Mouse (Mus musculus): ENCODE results near the gene Socs7. TPM values are rescaled to one million over a fixed set of nuclear protein-coding genes. Genes with fewer than 3 reads are reported as not detected.

The Socs7 gene
- polyA plus RNA-seq, 1 experiment from 2014 or later, result 3.6 TPM

DNA sequence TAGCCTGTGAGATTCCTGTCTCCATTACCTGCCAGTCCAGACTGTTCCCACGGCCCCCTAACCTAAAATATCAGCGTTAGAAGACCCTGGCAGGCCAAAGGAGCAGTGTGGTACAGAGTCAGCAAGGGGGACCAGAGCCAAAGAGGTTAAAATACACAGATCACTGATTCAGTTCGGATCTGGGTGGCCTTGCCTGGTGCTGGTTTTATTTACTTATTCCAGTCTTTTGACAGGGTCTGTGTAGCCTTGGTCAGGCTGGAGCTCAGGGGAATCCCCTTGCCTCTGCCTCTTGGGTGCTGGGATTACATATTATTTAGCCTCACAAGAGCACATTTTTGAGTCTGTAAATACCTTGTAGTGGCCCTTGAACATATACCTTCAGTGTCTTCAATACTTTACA, 62.5 kb downstream of the Socs7 start:
- Histone ChIP-seq H3K4me1 (peaks cover 49% of the 10 kb centered on the region), H3K4me3 (no peak overlapping the region), H3K9ac (no peak overlapping the region), H3K27ac (no peak overlapping the region; the same call in 1 of the 2 replicates), H3K9me3 (no peaks in the 10 kb centered on the region), H3K27me3 (no peaks in the 10 kb centered on the region), H3K4me2 (no peak overlapping the region), H3K36me3 (no peaks in the 10 kb centered on the region)
- WGBS, result 35% methylated on average over 3 of the region's 3 CpGs
- ATAC-seq (ENCODE audit: borderline replicate concordance, extremely low read depth, low FRiP score, low TSS enrichment), result no peak

- H3K4me1 ChIP-seq, result peaks cover 40% of the 10 kb centered on the region
- no peaks in the 10 kb centered on the region for H3K9me3 ChIP-seq
- peak overlapping the region; percentile 33 for H3K4me3 ChIP-seq
These were observed 65.7 kb downstream of the Socs7 start for GRCm38 (mm10) chr11:97427794-97428725.

DNA sequence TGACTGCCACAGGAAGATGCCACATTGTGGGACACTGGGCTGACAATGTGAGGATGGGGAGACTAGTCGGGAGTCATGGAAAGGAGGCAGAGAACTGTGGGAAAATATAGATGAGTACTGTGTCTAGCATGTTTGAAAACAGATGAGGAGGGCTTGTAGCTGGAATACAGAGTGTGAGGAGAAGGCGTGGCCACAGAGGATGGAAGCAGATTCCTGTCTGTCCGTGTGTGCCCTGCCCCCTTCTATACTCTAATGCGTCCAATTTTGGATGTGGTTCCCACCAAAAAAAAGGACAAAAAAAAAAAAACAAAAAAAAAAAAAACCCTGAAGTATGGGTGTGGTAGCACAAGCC, 66.4 kb downstream of the Socs7 start:
- H3K9me3 ChIP-seq, result no peaks in the 10 kb centered on the region
- peak; percentile 6; the same call in 1 of the 2 replicates for ATAC-seq (ENCODE audit: borderline replicate concordance, extremely low read depth, low FRiP score, low TSS enrichment)
- WGBS, result 23% methylated on average over 4 of the region's 4 CpGs
- H3K36me3 ChIP-seq, result no peaks in the 10 kb centered on the region
- peak overlapping the region; percentile 76 for H3K4me2 ChIP-seq
- peaks cover 43% of the 10 kb centered on the region for H3K4me1 ChIP-seq
- H3K27ac ChIP-seq, result peak overlapping the region; percentile 75
- H3K9ac ChIP-seq, result peak overlapping the region; percentile 6; the same call in 1 of the 2 replicates
- no peaks in the 10 kb centered on the region for H3K27me3 ChIP-seq
- peak overlapping the region; percentile 33 for H3K4me3 ChIP-seq

More at GRCm38 (mm10) chr11:97427794-97428725, 65.7 kb downstream of the Socs7 start:
- peak overlapping the region; percentile 6; the same call in 1 of the 2 replicates for H3K9ac ChIP-seq
- H3K36me3 ChIP-seq, result no peaks in the 10 kb centered on the region
- 1% methylated on average over 32 of the region's 32 CpGs for WGBS
- peak overlapping the region; percentile 76 for H3K4me2 ChIP-seq
- peak; percentile 84 for ATAC-seq (ENCODE audit: borderline replicate concordance, extremely low read depth, low FRiP score, low TSS enrichment)
- H3K27ac ChIP-seq, result peak overlapping the region; percentile 75
- H3K27me3 ChIP-seq, result no peaks in the 10 kb centered on the region

DNA sequence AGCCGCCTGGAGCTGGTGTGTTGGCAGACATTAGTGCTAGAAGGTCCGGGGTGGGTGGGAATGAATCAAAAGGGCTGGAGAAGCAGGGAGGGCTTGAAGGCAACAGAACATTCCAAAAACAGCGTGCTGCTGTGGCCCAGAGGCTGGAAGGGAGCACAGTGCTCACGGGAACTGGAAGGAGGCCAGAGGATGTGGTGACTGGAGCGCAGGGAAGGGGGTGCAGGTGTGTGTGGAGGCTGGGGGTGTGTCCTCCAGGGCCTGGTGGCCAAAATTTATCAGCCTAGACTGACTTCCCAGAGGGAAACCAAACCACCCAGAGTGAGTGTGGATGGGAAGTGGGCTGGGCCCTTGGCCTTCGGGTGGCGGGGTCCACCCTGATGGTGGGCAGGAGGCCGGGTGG, 67.3 kb downstream of the Socs7 start:
- no peak overlapping the region for H3K27ac ChIP-seq
- no peaks in the 10 kb centered on the region for H3K27me3 ChIP-seq
- no peaks in the 10 kb centered on the region for H3K36me3 ChIP-seq
- no peak overlapping the region for H3K4me3 ChIP-seq
- H3K4me1 ChIP-seq, result peaks cover 39% of the 10 kb centered on the region
- no peak overlapping the region for H3K9ac ChIP-seq
- H3K9me3 ChIP-seq, result no peaks in the 10 kb centered on the region
- no peak for ATAC-seq (ENCODE audit: borderline replicate concordance, extremely low read depth, low FRiP score, low TSS enrichment)
- 65% methylated on average over 8 of the region's 8 CpGs for WGBS
- no peak overlapping the region for H3K4me2 ChIP-seq

GRCm38 (mm10) chr11:97432015-97432414, 69.7 kb downstream of the Socs7 start:
- no peaks in the 10 kb centered on the region for H3K27me3 ChIP-seq
- H3K9ac ChIP-seq, result no peak overlapping the region
- WGBS, result 17% methylated on average over 3 of the region's 3 CpGs
- no peak overlapping the region for H3K4me2 ChIP-seq
- H3K36me3 ChIP-seq, result no peaks in the 10 kb centered on the region
- H3K4me1 ChIP-seq, result peaks cover 58% of the 10 kb centered on the region
- H3K4me3 ChIP-seq, result no peak overlapping the region
- no peaks in the 10 kb centered on the region for H3K9me3 ChIP-seq
- no peak for ATAC-seq (ENCODE audit: borderline replicate concordance, extremely low read depth, low FRiP score, low TSS enrichment)
- H3K27ac ChIP-seq, result no peak overlapping the region

GRCm38 (mm10) chr11:97432983-97433539, 70.7 kb downstream of the Socs7 start:
- H3K4me2 ChIP-seq, result no peak overlapping the region
- no peak overlapping the region for H3K27ac ChIP-seq
- H3K9me3 ChIP-seq, result no peaks in the 10 kb centered on the region
- H3K4me3 ChIP-seq, result no peak overlapping the region
- H3K4me1 ChIP-seq, result peaks cover 58% of the 10 kb centered on the region
- H3K9ac ChIP-seq, result no peak overlapping the region
- no peak for ATAC-seq (ENCODE audit: borderline replicate concordance, extremely low read depth, low FRiP score, low TSS enrichment)
- H3K36me3 ChIP-seq, result no peaks in the 10 kb centered on the region
- 55% methylated on average over 8 of the region's 8 CpGs for WGBS
- no peaks in the 10 kb centered on the region for H3K27me3 ChIP-seq

GRCm38 (mm10) chr11:97434121-97434520, 71.8 kb downstream of the Socs7 start:
- H3K36me3 ChIP-seq, result no peaks in the 10 kb centered on the region
- no peak overlapping the region for H3K4me3 ChIP-seq
- peak overlapping the region; percentile 95; the same call in 1 of the 2 replicates for H3K27ac ChIP-seq
- no peak overlapping the region for H3K4me2 ChIP-seq
- H3K4me1 ChIP-seq, result peaks cover 59% of the 10 kb centered on the region
- ATAC-seq (ENCODE audit: borderline replicate concordance, extremely low read depth, low FRiP score, low TSS enrichment), result no peak
- no peaks in the 10 kb centered on the region for H3K9me3 ChIP-seq
- no peak overlapping the region for H3K9ac ChIP-seq
- no peaks in the 10 kb centered on the region for H3K27me3 ChIP-seq
- WGBS, result 76% methylated on average over 8 of the region's 8 CpGs

GRCm38 (mm10) chr11:97434704-97435454, 72.5 kb downstream of the Socs7 start:
- H3K27me3 ChIP-seq, result no peaks in the 10 kb centered on the region
- H3K27ac ChIP-seq, result peak overlapping the region; percentile 95
- H3K4me3 ChIP-seq, result peak overlapping the region; percentile 41
- peak overlapping the region; percentile 62 for H3K4me2 ChIP-seq
- no peaks in the 10 kb centered on the region for H3K36me3 ChIP-seq
- ATAC-seq (ENCODE audit: borderline replicate concordance, extremely low read depth, low FRiP score, low TSS enrichment), result peak; percentile 74
- H3K4me1 ChIP-seq, result peaks cover 59% of the 10 kb centered on the region
- H3K9me3 ChIP-seq, result no peaks in the 10 kb centered on the region
- peak overlapping the region; percentile 34; the same call in 1 of the 2 replicates for H3K9ac ChIP-seq
- 2% methylated on average over 15 of the region's 15 CpGs for WGBS

GRCm38 (mm10) chr11:97435808-97436491, 73.6 kb downstream of the Socs7 start:
- Histone ChIP-seq H3K4me1 (peaks cover 62% of the 10 kb centered on the region), H3K9ac (peak overlapping the region; percentile 1; the same call in 1 of the 2 replicates), H3K36me3 (no peaks in the 10 kb centered on the region), H3K4me3 (no peak overlapping the region), H3K9me3 (no peaks in the 10 kb centered on the region), H3K27ac (peak overlapping the region; percentile 95), H3K27me3 (no peaks in the 10 kb centered on the region), H3K4me2 (peak overlapping the region; percentile 62)
- ATAC-seq (ENCODE audit: borderline replicate concordance, extremely low read depth, low FRiP score, low TSS enrichment), result 0 out of 2 replicates have a peak, but pooled peaks have one; percentile 2
- 35% methylated on average over 13 of the region's 13 CpGs for WGBS

DNA sequence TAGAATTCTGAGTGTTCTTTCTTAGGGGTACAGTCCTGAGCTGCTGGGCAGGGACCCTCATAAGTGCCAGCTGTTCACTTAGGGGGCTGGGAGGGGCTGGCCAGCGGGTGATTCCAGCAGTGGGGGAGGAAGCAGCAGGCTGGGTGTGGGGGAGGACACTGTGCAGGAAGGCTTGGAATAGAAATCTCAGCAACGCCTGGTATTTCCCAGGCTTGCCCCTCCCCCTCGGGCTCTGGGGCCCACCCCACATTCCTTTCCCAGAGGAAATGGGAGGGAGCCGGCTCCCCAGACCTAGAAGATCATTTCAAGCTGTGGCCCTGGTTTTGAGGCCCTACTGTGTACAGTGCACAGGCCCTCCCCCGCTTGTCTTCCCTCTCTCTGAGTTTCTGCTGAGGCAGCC, 75.4 kb downstream of the Socs7 start:
- WGBS, result 1% methylated on average over 5 of the region's 5 CpGs
- no peaks in the 10 kb centered on the region for H3K27me3 ChIP-seq
- peaks cover 80% of the 10 kb centered on the region for H3K4me1 ChIP-seq
- no peaks in the 10 kb centered on the region for H3K36me3 ChIP-seq
- ATAC-seq (ENCODE audit: borderline replicate concordance, extremely low read depth, low FRiP score, low TSS enrichment), result peak; percentile 37; the same call in 1 of the 2 replicates
- H3K27ac ChIP-seq, result peak overlapping the region; percentile 95
- H3K4me2 ChIP-seq, result peak overlapping the region; percentile 35
- no peaks in the 10 kb centered on the region for H3K9me3 ChIP-seq
- H3K4me3 ChIP-seq, result no peak overlapping the region
- H3K9ac ChIP-seq, result no peak overlapping the region; the same call in 1 of the 2 replicates

GRCm38 (mm10) chr11:97438868-97439267, 76.5 kb downstream of the Socs7 start:
- 39% methylated on average over 9 of the region's 9 CpGs for WGBS
- H3K4me2 ChIP-seq, result peak overlapping the region; percentile 78
- no peak overlapping the region for H3K4me3 ChIP-seq
- no peaks in the 10 kb centered on the region for H3K9me3 ChIP-seq
- no peak overlapping the region for H3K9ac ChIP-seq
- no peaks in the 10 kb centered on the region for H3K27me3 ChIP-seq
- H3K36me3 ChIP-seq, result no peaks in the 10 kb centered on the region; the same call in 1 of the 2 replicates
- ATAC-seq (ENCODE audit: borderline replicate concordance, extremely low read depth, low FRiP score, low TSS enrichment), result no peak
- peaks cover 82% of the 10 kb centered on the region for H3K4me1 ChIP-seq
- peak overlapping the region; percentile 95 for H3K27ac ChIP-seq

Measured in lung, embryonic 15.5 days (tissue).